Mouse (Mus musculus): ENCODE data around the gene Pgs1.

Pgs1 gene

GRCm38 (mm10) chr11:117994250-117995057 is 8.4 kb downstream of the Pgs1 start:
- in situ Hi-C loops (cut with MboI; ENCODE audit: low pct_unique_long_range_greater_than_20kb in 1 of 2, low sequenced_read_pairs in 2 of 2, unreplicated experiment in 1 of 2) = no loop called here

- in situ Hi-C loops (cut with MboI; ENCODE audit: low pct_unique_long_range_greater_than_20kb in 1 of 2, low sequenced_read_pairs in 2 of 2, unreplicated experiment in 1 of 2) = no loop called here
Measured at GRCm38 (mm10) chr11:117995255-117995654, 9.2 kb downstream of the Pgs1 start.

- in situ Hi-C loops (cut with MboI; ENCODE audit: low pct_unique_long_range_greater_than_20kb in 1 of 2, low sequenced_read_pairs in 2 of 2, unreplicated experiment in 1 of 2) = no loop called here
Measured at GRCm38 (mm10) chr11:117995661-117996060, 9.6 kb downstream of the Pgs1 start.

GRCm38 (mm10) chr11:117996066-117996465 is 10.0 kb downstream of the Pgs1 start:
- in situ Hi-C loops (cut with MboI; ENCODE audit: low pct_unique_long_range_greater_than_20kb in 1 of 2, low sequenced_read_pairs in 2 of 2, unreplicated experiment in 1 of 2) = no loop called here

GRCm38 (mm10) chr11:117997085-117997484 is 11.0 kb downstream of the Pgs1 start:
- in situ Hi-C loops (cut with MboI; ENCODE audit: low pct_unique_long_range_greater_than_20kb in 1 of 2, low sequenced_read_pairs in 2 of 2, unreplicated experiment in 1 of 2) = no loop called here

- in situ Hi-C loops (cut with MboI; ENCODE audit: low pct_unique_long_range_greater_than_20kb in 1 of 2, low sequenced_read_pairs in 2 of 2, unreplicated experiment in 1 of 2) = no loop called here
Measured at GRCm38 (mm10) chr11:117998356-117998755, 12.3 kb downstream of the Pgs1 start.

- in situ Hi-C loops (cut with MboI; ENCODE audit: low pct_unique_long_range_greater_than_20kb in 1 of 2, low sequenced_read_pairs in 2 of 2, unreplicated experiment in 1 of 2) = no loop called here
Measured at GRCm38 (mm10) chr11:117999260-117999934, 13.3 kb downstream of the Pgs1 start.

GRCm38 (mm10) chr11:118000083-118000482 is 14.0 kb downstream of the Pgs1 start:
- in situ Hi-C loops (cut with MboI; ENCODE audit: low pct_unique_long_range_greater_than_20kb in 1 of 2, low sequenced_read_pairs in 2 of 2, unreplicated experiment in 1 of 2) = no loop called here

GRCm38 (mm10) chr11:118000565-118001215 is 14.6 kb downstream of the Pgs1 start:
- in situ Hi-C loops (cut with MboI; ENCODE audit: low pct_unique_long_range_greater_than_20kb in 1 of 2, low sequenced_read_pairs in 2 of 2, unreplicated experiment in 1 of 2) = no loop called here

- in situ Hi-C loops (cut with MboI; ENCODE audit: low pct_unique_long_range_greater_than_20kb in 1 of 2, low sequenced_read_pairs in 2 of 2, unreplicated experiment in 1 of 2) = no loop called here
Measured at GRCm38 (mm10) chr11:118003176-118003575, 17.1 kb downstream of the Pgs1 start.

GRCm38 (mm10) chr11:118003718-118004117 is 17.6 kb downstream of the Pgs1 start:
- in situ Hi-C loops (cut with MboI; ENCODE audit: low pct_unique_long_range_greater_than_20kb in 1 of 2, low sequenced_read_pairs in 2 of 2, unreplicated experiment in 1 of 2) = no loop called here

GRCm38 (mm10) chr11:118004217-118004616 is 18.1 kb downstream of the Pgs1 start:
- in situ Hi-C loops (cut with MboI; ENCODE audit: low pct_unique_long_range_greater_than_20kb in 1 of 2, low sequenced_read_pairs in 2 of 2, unreplicated experiment in 1 of 2) = no loop called here

- in situ Hi-C loops (cut with MboI; ENCODE audit: low pct_unique_long_range_greater_than_20kb in 1 of 2, low sequenced_read_pairs in 2 of 2, unreplicated experiment in 1 of 2) = no loop called here
Measured at GRCm38 (mm10) chr11:118007460-118008143, 21.5 kb downstream of the Pgs1 start.

- in situ Hi-C loops (cut with MboI; ENCODE audit: low pct_unique_long_range_greater_than_20kb in 1 of 2, low sequenced_read_pairs in 2 of 2, unreplicated experiment in 1 of 2) = no loop called here
Measured at GRCm38 (mm10) chr11:118008144-118008805, 22.2 kb downstream of the Pgs1 start.

- in situ Hi-C loops (cut with MboI; ENCODE audit: low pct_unique_long_range_greater_than_20kb in 1 of 2, low sequenced_read_pairs in 2 of 2, unreplicated experiment in 1 of 2) = no loop called here
Measured at GRCm38 (mm10) chr11:118008843-118009242, 22.8 kb downstream of the Pgs1 start.

GRCm38 (mm10) chr11:118009865-118010571 is 23.9 kb downstream of the Pgs1 start:
- in situ Hi-C loops (cut with MboI; ENCODE audit: low pct_unique_long_range_greater_than_20kb in 1 of 2, low sequenced_read_pairs in 2 of 2, unreplicated experiment in 1 of 2) = no loop called here

- in situ Hi-C loops (cut with MboI; ENCODE audit: low pct_unique_long_range_greater_than_20kb in 1 of 2, low sequenced_read_pairs in 2 of 2, unreplicated experiment in 1 of 2) = no loop called here
Measured at GRCm38 (mm10) chr11:118012595-118012994, 26.5 kb downstream of the Pgs1 start.

GRCm38 (mm10) chr11:118013339-118013738 is 27.2 kb downstream of the Pgs1 start:
- in situ Hi-C loops (cut with MboI; ENCODE audit: low pct_unique_long_range_greater_than_20kb in 1 of 2, low sequenced_read_pairs in 2 of 2, unreplicated experiment in 1 of 2) = no loop called here
